Mouse (Mus musculus) bone marrow, adult 2 months (tissue): ENCODE measurements around the gene Steap3.

Experiments used
- CTCF ChIP-seq: fragments of 200-500 bp; IDR thresholded peaks from 2 replicates; pipeline ENCODE4 v1.5.1; 2011; ENCODE audit warnings: low read length, control low read depth; ENCODE audit not compliant: control insufficient read depth, insufficient read depth
- POLR2A ChIP-seq: fragments of 200-500 bp; IDR thresholded peaks from 2 replicates; pipeline ENCODE4 v1.6.1; 2011; ENCODE audit warnings: low read depth, mild to moderate bottlenecking, control low read depth, low read length, borderline replicate concordance; ENCODE audit not compliant: control insufficient read depth

- TF ChIP-seq CTCF (no peak), POLR2A (no peak)
Measured at GRCm38 (mm10) chr1:120229723-120230471, 42.6 kb downstream of the Steap3 start.
